Mouse (Mus musculus) large intestine, adult 2 months (tissue): ENCODE data around the gene St8sia6. TPM values are rescaled to one million over a fixed set of nuclear protein-coding genes. Genes with fewer than 3 reads are reported as not detected.

Source experiments
- DNase-seq: peaks from one replicate; pipeline ENCODE4 v3.0.0-alpha.2; 2012; ENCODE audit warnings: low read depth, low spot score
- WGBS: fragments of 180-500 bp; shearing (Covaris S2); methylation state at CpG from one replicate; pipeline ENCODE4 v1.1.7; 2018; 5-methylcytosine and 5-hydroxymethylcytosine counted together
- polyA plus RNA-seq: library from polyadenylated mRNA; depleted of rRNA; stranded (reverse); fragments of >200 nt; gene quantifications from 2 replicates; pipeline ENCODE4 v1.2.3, GENCODE M21; 2012

St8sia6 gene
- polyA plus RNA-seq, 1 experiment = 0.30 TPM

DNA sequence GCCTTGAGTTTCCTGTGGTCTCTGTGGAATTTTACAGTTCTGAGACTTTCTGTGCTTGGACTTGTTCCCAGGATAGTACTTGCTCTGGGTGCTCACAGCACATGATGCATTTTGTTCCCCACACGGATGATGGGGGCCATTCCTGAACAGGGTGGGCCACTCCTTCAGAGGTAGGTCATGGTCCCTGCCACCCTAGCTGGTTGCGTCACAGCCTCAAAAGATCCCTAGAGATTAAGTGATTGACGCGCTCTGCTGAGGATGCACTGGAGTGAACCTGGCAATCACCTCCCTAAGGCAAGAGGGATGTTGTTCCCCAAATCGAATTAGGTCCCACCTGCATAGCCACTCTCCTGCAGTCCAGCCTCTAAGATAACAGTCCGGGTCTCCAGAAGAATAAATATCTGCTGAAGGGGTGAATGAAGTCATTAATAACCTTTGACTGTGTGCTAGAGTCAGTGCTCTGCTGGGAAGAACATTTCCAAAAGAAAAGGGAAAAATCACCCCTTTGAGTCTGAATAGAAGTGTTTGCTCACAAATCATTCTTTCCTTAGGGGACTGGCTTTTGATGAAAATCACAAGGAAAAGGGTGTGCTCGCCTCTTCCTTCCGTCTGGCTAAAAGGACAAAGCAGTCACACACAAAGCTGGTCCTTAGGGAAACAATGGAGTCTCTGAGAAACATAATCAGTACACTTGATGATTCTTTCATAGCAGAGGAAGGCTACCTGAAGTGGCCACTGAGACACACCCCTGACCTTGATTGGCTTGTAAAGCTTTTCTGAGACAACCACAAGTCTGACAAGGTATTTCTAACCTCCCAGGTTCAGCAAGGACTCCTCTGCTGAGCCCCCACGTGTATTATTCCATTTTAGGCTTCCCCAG is 26.1 kb downstream of the St8sia6 start:
- WGBS = 52% methylated on average over 9 of the region's 9 CpGs
- no peak for DNase-seq

DNA sequence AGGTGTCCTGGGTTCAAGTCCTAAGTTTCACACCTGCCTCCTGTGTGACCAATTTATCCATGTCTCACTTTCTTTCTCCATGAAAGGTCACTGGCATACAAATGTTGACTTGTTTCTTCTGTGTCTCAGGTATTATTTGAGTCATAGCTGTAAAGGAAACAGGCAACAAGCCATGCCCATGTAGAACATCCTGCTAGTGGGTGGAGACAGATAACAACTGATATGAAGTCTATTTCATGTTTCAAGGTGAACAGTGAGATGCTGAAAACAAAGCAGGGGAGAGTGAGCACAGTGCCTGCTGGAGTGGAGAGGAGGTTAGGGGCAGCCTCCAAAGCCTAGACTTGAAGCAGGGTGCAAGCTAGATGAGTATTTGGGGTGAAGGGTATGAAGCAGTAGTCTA is 33.5 kb downstream of the St8sia6 start:
- DNase-seq = no peak

GRCm38 (mm10) chr2:13757412-13757811 is 36.5 kb downstream of the St8sia6 start:
- WGBS = 75% methylated on average over 7 of the region's 7 CpGs
- DNase-seq = no peak

- 38% methylated on average over 4 of the region's 4 CpGs for WGBS
- DNase-seq = no peak
These were observed 38.1 kb downstream of the St8sia6 start for GRCm38 (mm10) chr2:13755733-13756132.

DNA sequence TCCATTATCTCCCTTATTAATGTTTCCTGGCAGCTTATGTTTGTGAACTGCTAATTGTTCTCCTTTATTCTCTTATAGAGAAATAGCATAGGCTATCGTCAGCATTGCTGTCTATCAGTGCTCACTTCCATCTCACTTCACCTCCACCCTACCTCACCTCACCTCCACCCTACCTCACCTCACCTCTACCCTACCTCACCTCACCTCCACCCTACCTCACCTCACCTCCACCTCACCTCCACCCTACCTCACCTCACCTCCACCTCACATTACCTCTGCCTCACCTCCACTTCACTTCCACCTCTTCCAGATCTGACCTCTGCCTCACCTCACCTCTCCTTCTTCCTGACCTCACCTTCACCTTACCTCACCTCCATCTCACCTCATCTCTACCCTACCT is 42.2 kb downstream of the St8sia6 start:
- 73% methylated on average over 1 of the region's 1 CpGs for WGBS
- DNase-seq = no peak

GRCm38 (mm10) chr2:13750777-13751176 is 43.1 kb downstream of the St8sia6 start:
- DNase-seq = no peak
- WGBS = 68% methylated on average over 1 of the region's 1 CpGs

DNA sequence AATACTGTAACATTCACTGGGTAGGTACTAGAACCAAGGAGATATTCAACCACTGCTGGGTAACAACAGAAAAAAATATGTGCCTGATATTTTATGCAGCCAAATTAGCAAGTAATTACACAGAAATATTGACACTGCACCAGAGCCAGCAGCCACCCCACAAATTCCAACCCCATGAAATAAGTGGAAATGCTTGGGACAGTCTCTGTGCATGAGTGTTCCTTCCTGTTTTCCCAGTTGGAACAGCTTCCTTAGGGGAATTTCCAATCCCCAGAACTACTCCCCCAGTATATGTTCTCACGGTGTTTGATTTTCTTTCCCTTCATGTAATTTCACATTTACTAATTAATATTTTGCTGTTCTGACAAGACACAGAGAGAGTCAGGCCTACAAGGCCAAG is 43.8 kb downstream of the St8sia6 start:
- 59% methylated on average over 1 of the region's 1 CpGs for WGBS
- DNase-seq = no peak

- 72% methylated on average over 1 of the region's 1 CpGs for WGBS
- no peak for DNase-seq
These were observed 44.7 kb downstream of the St8sia6 start for GRCm38 (mm10) chr2:13749176-13749575.

- DNase-seq = no peak
- WGBS = 91% methylated on average over 1 of the region's 1 CpGs
These were observed 46.3 kb downstream of the St8sia6 start for GRCm38 (mm10) chr2:13747576-13747975.

DNA sequence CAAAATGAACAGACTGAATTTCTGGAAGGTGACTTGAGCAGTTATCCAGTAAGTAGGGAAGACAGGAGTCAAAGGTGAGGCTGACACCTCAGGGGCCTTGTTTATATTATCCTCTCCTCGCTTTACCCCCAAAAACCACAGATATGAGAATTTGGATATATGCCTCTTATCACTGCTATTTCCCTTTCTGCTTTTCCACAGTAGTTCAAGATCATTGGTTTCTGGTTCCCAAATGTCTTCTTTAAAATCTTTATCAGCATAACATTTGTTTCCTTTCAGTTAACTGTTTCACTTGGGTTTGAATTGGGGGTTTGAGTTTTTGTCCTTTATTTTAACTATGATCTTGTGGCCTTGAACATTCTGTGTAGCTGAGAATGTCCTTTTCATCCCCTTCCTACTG is 47.8 kb downstream of the St8sia6 start:
- 86% methylated on average over 1 of the region's 1 CpGs for WGBS

GRCm38 (mm10) chr2:13738704-13739103 is 55.2 kb downstream of the St8sia6 start:
- DNase-seq = no peak
- WGBS = 47% methylated on average over 7 of the region's 7 CpGs

More for the DNA sequence above, 47.8 kb downstream of the St8sia6 start:
- DNase-seq = no peak

- DNase-seq = no peak
- 26% methylated on average over 2 of the region's 2 CpGs for WGBS
These were observed 66.0 kb downstream of the St8sia6 start for GRCm38 (mm10) chr2:13727901-13728300.

DNA sequence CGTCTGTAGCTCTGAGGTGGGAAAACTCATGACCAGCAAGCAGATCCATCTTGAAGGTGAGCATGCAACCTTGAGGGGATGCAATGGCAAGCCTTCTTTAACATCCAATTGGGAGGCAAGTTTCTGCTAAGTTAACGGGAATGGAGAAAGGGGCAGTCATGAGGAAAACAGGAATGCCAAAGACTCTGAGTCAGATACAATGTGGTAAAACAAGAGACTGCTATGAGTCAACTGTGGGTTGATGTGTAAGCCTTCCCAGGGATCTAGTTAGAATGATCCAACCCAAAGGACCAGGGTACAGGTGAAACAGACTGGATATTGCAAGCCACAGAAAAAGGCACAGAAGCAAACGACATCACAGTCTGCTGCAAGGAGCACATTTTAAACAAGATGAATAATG is 68.3 kb downstream of the St8sia6 start:
- DNase-seq = no peak
- 62% methylated on average over 3 of the region's 3 CpGs for WGBS

GRCm38 (mm10) chr2:13722241-13722640 is 71.6 kb downstream of the St8sia6 start:
- DNase-seq = no peak
- WGBS = 52% methylated on average over 4 of the region's 4 CpGs

DNA sequence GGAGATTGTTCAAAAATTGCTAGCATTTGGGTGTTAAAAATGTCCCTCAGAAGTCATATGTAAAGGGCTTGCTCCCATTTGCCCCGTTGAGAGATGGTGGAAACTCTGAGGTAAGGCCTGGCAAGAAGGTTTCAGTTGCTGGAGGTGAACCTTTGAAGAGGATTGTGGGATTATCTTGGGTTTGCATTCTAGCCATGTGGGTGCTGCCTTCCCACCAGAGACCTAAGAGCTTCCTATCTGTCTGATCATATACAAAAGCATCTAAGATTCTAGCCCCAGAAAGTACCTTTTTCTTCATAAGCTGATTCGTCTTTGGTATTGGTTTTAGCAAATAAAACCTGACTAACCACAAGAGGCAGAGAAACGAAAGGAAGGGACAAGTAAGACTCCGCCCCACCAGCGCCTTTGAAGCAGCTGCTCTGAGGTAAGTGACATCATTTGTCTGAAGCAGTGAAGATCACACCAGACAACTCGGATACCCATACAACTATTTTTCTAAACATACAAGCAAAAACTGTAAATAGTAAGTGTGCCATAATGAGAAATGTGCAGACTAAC is 75.2 kb downstream of the St8sia6 start:
- 58% methylated on average over 6 of the region's 6 CpGs for WGBS
- DNase-seq = no peak

DNA sequence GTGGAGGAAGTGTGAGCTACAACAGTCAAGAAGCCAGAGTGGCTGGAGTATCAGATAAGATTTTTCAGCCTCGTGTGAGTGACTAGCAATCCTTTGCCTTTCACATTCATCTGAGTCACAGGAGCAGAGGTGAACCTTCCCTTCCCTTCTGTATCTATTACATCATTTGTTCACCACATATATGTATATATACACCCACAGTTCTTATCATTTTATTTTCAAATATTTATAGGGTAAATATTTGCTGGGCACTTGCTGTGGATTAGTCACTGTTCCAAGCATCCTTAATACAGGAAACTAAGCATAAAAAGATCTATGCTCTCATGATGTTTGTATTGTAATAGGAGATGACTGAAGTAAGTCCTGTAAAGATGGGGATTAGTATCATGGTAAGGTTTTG is 85.1 kb downstream of the St8sia6 start:
- 16% methylated on average over 1 of the region's 1 CpGs for WGBS

DNA sequence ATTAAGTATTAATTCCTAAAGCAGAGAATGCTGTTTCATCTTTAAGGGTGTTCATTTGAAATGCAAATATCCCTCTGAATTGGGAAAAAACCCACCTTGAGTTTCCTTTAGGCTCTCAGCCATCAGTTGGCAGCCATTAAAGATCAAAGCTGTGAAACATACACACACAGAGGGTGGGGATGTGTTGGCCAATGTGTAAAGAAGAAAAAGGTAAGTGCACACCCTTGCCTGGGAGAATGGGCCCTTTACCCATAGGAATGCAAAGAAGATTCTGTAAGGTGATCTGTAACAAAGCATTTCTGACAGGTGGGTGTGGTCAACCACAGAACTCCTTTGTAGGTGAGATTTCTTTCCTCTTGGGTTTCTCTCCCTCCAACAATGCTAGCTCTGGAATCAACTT is 96.3 kb downstream of the St8sia6 start:
- DNase-seq = no peak

More for the DNA sequence above, 85.1 kb downstream of the St8sia6 start:
- DNase-seq = no peak

GRCm38 (mm10) chr2:13694417-13694816 is 99.4 kb downstream of the St8sia6 start:
- no peak for DNase-seq
- WGBS = 71% methylated on average over 2 of the region's 2 CpGs

- 34% methylated on average over 4 of the region's 4 CpGs for WGBS
- no peak for DNase-seq
These were observed 109.5 kb downstream of the St8sia6 start for GRCm38 (mm10) chr2:13684380-13684779.

DNA sequence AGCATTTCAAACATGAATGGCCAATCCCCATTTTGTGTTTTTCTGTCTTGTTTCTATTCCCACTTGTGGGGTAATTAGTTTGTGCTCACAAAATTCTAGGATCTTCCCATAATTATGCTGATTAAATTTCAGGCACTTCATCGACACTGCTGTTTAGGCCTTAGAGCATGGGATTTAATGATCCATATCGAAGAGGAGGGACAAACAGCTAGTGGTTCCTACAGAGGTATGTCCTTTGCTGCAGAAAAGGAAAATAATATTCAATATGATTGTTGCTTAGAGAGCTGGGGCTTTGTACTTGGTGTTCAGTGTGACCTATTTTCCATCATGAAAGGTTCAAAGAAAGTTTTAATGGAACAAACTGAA is 110.7 kb downstream of the St8sia6 start:
- no peak for DNase-seq
- WGBS = 69% methylated on average over 2 of the region's 2 CpGs

DNA sequence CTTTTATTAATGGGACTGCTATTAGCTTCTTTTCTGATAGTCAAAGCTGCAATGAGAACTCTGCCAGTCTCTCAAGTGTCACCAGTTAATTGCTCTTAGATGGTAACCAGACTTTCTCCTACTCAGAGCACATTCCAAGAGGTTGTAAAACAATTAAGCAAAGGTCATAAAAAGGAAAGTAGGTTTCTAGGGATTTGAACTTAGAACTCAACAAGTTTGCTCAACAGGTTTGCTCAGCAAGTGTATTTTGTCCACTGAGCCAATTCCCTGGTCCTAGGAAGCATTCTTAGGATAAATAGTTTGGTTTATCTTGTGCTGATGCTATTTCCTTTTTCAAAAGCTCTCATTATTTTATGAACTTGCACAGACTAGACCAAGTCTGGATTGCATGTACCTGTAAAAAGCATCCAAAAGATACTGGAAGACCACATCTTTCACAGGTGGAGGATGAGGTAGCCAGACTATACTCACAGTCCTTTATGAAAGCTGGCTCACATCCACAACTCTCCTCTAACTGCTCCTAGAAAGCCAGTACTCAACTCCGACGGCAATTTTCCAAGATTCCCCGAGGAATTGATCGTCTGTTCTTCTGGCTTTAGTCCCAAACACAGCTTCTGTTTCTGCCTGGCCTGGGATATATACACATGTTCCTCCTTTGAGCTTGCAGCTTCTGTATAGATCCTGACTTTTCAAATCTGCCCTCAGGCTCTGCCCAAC is 111.2 kb downstream of the St8sia6 start:
- DNase-seq = peak; percentile 40
- WGBS = 9% methylated on average over 4 of the region's 4 CpGs
